Mouse (Mus musculus): ENCODE results near the gene Dph1. TPM values are rescaled to one million over a fixed set of nuclear protein-coding genes. Genes with fewer than 3 reads are reported as not detected.

Dph1 gene
- polyA plus RNA-seq, 1 experiment from 2014 or later, result 19.7 TPM

DNA sequence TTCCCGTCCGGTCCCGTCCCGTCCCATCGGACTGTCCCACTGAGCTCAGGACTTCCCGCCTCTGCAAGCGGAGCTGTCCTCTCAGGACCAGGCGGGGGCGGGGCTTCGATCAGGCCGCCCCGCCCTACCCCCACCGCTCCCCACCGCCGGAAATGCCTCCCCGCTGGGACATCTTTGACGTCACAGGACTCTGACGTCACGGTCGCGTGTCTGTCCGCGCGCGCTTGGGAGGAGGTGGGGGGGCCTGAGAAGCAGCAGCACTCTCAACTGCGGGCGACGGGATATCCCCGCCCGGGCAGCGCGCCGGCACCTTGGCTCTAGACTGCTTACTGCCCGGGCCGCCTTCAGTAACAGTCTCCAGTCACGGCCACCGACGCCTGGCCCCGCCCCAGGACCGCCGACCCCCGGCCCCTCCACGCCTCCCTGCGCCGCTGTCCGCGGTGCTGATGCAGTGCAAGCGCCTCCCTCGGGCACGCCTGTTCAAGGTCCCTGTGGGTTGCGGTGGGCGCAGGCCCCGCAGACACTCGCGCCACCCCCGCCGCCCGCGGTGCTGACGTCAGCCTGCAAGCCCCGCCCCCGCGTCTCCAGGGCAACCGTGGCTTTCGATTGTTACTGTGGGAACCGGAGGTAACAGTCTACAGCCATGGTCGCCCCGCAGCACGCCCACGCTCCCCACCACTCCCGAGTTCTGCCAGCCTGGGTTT, 17.8 kb downstream of the Dph1 start:
- ATAC-seq (replicated peaks; ENCODE audit: extremely low read depth, insufficient read depth, low FRiP score), result peak; percentile 50
- peaks cover 39% of the 10 kb centered on the region for H3K4me1 ChIP-seq (ENCODE audit: control insufficient read depth, insufficient read depth, low read length)
- no peak overlapping the region for H3K9ac ChIP-seq (ENCODE audit: low read length)
- peak overlapping the region; percentile 56 for H3K4me3 ChIP-seq (ENCODE audit: low read length)
- under 1% methylated on average over 71 of the region's 71 CpGs for WGBS
- H3K36me3 ChIP-seq (ENCODE audit: control insufficient read depth, insufficient read depth), result 0 out of 2 replicates have a peak, but pooled peaks cover 4% of the 10 kb centered on the region
- no peaks in the 10 kb centered on the region for H3K9me3 ChIP-seq (replicated peaks; ENCODE audit: control insufficient read depth, low read length)
- H3K4me2 ChIP-seq (ENCODE audit: low read depth, low read length), result peak overlapping the region; percentile 89
- H3K27me3 ChIP-seq (ENCODE audit: control insufficient read depth, insufficient read depth, low read length), result peaks cover 22% of the 10 kb centered on the region
- H3K27ac ChIP-seq (ENCODE audit: low read length), result no peak overlapping the region

DNA sequence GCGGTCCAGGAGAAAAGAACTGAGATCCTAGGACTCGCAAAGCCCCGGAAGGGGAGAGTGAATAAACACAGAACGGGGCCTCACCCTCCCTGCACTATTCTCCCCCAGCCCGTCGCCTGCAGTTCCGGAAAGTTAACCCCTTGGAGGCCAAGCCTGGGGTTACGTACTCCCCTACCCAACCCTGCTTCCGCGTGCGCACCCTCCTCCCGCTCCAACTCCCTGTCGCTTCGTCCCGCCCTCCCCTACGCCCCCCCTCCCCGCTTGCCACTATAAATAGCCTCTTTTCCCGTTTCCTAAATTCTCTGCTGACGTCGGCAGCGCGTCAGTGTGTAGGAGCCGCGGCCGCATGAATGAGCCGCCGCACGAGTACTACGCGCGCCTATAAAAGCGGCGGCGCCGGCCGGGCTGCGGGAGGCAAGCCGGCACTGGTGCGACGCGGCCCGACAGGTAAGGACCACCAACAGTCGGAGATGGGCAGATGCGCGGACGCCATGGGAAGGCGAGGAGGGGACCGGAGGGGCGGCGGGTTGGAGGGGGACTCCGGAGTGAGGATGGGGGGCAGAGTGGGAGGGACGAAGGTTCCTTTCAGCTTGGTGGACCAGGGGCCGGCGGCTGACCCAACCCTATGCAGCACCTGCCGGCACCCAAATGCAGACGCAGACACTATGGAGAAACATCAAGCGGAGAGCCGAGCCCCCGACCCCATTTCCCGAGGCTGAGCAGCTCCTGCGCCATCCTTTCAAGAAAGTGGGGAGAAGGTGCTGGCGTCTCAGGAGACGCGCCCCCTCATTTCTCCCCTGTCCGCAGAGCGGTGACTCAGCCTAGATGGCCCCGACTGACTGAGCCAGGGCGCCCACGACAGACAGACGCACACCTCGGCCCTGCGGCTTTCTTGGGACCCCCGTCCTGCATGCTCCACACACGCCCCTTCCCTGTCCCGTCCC, 18.6 kb downstream of the Dph1 start:
- H3K27ac ChIP-seq (ENCODE audit: low read length), result no peak overlapping the region

DNA sequence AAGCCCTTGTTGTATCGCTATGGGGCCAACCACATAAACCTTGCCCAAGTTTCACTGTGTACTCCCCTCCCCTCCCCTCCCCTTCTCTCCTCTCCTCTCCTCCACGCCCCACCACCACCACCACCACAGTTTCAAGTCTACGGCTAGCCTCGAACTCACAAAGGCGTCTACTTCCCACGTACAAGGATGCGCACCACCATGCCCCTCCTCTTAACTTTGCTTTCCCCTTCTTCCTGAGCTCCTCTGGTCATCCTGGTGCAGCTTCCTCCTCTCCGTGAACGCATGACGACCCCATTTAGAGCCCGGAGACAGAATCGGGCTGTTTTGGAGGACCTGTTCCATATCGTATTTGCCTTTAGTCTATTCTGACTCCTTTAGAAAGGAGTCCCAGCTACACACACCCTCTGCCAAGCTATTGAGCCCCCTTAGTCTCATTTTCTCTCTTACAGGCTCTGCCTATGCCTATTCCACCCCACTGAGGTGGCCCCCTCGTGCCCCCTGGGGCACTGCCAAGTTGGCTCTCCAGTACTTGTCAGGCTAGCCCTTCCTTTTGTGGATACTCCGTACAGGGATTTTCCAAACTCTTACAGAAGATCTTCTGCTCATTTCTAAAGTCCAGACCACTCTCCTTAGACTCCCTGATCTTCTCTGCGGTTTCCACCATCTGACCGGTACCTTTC, 19.7 kb downstream of the Dph1 start:
- H3K9ac ChIP-seq (ENCODE audit: low read length), result no peak overlapping the region
- H3K27me3 ChIP-seq (ENCODE audit: control insufficient read depth, insufficient read depth, low read length), result peaks cover 31% of the 10 kb centered on the region
- H3K4me3 ChIP-seq (ENCODE audit: low read length), result peak overlapping the region; percentile 56; the same call in 1 of the 2 replicates
- no peaks in the 10 kb centered on the region for H3K9me3 ChIP-seq (replicated peaks; ENCODE audit: control insufficient read depth, low read length)
- ATAC-seq (replicated peaks; ENCODE audit: extremely low read depth, insufficient read depth, low FRiP score), result no peak
- H3K4me2 ChIP-seq (ENCODE audit: low read depth, low read length), result no peak overlapping the region
- peaks cover 46% of the 10 kb centered on the region for H3K4me1 ChIP-seq (ENCODE audit: control insufficient read depth, insufficient read depth, low read length)
- 9% methylated on average over 17 of the region's 17 CpGs for WGBS
- H3K27ac ChIP-seq (ENCODE audit: low read length), result no peak overlapping the region
- no peaks in the 10 kb centered on the region for H3K36me3 ChIP-seq (ENCODE audit: control insufficient read depth, insufficient read depth)

More for the DNA sequence above, 18.6 kb downstream of the Dph1 start:
- Histone ChIP-seq H3K36me3 (ENCODE audit: control insufficient read depth, insufficient read depth) (0 out of 2 replicates have a peak, but pooled peaks cover 2% of the 10 kb centered on the region), H3K4me1 (ENCODE audit: control insufficient read depth, insufficient read depth, low read length) (peaks cover 39% of the 10 kb centered on the region), H3K9ac (ENCODE audit: low read length) (no peak overlapping the region; the same call in 1 of the 2 replicates), H3K27me3 (ENCODE audit: control insufficient read depth, insufficient read depth, low read length) (peaks cover 30% of the 10 kb centered on the region), H3K4me2 (ENCODE audit: low read depth, low read length) (peak overlapping the region; percentile 89), H3K4me3 (ENCODE audit: low read length) (peak overlapping the region; percentile 56), H3K9me3 (replicated peaks; ENCODE audit: control insufficient read depth, low read length) (no peaks in the 10 kb centered on the region)
- under 1% methylated on average over 72 of the region's 75 CpGs for WGBS
- ATAC-seq (replicated peaks; ENCODE audit: extremely low read depth, insufficient read depth, low FRiP score), result no peak

DNA sequence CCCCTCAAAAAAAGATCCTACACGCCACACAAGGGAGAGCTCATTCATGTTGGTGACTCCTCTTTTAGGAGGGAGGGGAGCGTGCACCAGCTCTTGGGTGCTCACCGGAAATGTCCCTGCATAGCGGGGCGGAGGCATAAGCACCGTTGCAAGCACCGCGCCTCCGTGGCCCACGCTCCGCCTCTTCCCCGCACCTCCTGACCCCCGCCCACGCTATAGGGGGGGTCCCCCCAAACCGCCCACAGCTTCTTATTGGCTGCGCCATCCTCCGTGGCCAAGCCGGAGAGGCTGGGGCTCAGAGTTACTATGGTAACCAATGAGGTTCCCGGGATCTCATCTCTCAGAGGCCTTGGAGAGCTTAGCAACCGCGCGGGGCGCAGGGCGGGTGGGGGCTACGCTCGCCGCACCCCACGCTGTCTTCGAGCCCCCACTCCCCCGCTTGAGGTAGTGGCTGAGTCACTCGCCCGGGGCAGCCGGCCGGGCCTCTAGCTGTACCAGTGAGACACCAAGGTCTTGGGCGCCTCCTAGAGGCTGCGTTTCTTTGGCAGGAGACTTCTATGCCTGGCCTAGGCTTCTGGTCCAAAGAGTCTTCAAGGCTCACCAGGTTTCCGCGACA, 20.8 kb downstream of the Dph1 start:
- WGBS, result 0% methylated on average over 38 of the region's 38 CpGs
- H3K27ac ChIP-seq (ENCODE audit: low read length), result no peak overlapping the region
- H3K36me3 ChIP-seq (ENCODE audit: control insufficient read depth, insufficient read depth), result no peaks in the 10 kb centered on the region
- H3K27me3 ChIP-seq (ENCODE audit: control insufficient read depth, insufficient read depth, low read length), result peaks cover 35% of the 10 kb centered on the region
- ATAC-seq (replicated peaks; ENCODE audit: extremely low read depth, insufficient read depth, low FRiP score), result peak; percentile 21; the same call in 1 of the 2 replicates
- peaks cover 55% of the 10 kb centered on the region for H3K4me1 ChIP-seq (ENCODE audit: control insufficient read depth, insufficient read depth, low read length)
- peak overlapping the region; percentile 73 for H3K4me3 ChIP-seq (ENCODE audit: low read length)
- peak overlapping the region; percentile 9; the same call in 1 of the 2 replicates for H3K9ac ChIP-seq (ENCODE audit: low read length)
- H3K4me2 ChIP-seq (ENCODE audit: low read depth, low read length), result peak overlapping the region; percentile 95
- no peaks in the 10 kb centered on the region for H3K9me3 ChIP-seq (replicated peaks; ENCODE audit: control insufficient read depth, low read length)

DNA sequence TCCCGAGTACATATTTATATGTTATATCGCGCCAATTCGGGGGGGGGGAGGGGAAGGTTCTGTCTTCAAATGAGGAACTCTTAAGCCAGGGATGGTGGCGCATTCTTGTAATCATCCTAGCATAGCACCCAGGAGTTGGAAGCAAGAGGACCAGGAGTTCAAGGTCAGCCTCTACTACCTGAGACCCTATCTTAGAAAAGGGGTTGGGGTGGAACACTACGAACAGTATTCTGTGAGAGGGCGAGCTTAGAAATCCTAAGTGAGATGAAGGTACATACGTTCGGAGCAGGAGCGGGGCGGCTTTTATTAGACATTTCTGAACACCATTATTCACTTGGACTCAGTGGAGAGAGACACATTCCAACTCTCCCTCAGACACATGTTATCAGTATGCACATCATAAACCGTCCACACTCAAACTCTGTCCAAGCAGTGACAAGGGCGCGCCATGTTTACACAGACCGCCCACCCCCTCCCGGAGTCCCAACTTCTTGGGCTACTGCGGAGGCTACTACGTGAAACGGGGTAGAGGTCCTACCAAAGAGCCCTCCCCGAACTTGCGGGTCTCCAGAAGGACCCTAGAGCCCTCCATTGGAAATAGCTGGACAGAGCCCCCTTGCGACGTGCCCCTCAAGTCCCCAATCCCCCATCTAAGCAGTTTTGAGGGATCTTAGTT, 21.5 kb downstream of the Dph1 start, which contains the start of gene Hic1:
Gene Hic1, minus strand, starts transcription at position 115 of the 676 bp plus-strand sequence.
- Histone ChIP-seq H3K27me3 (ENCODE audit: control insufficient read depth, insufficient read depth, low read length) (peaks cover 39% of the 10 kb centered on the region), H3K9me3 (replicated peaks; ENCODE audit: control insufficient read depth, low read length) (no peaks in the 10 kb centered on the region), H3K36me3 (ENCODE audit: control insufficient read depth, insufficient read depth) (no peaks in the 10 kb centered on the region), H3K4me1 (ENCODE audit: control insufficient read depth, insufficient read depth, low read length) (peaks cover 55% of the 10 kb centered on the region), H3K9ac (ENCODE audit: low read length) (peak within 1 kb of the TSS; percentile 74), H3K4me3 (ENCODE audit: low read length) (peak within 1 kb of the TSS; percentile 73), H3K27ac (ENCODE audit: low read length) (peak within 1 kb of the TSS; percentile 86), H3K4me2 (ENCODE audit: low read depth, low read length) (peak within 1 kb of the TSS; percentile 95)
- 5% methylated on average over 23 of the region's 23 CpGs for WGBS
- no peak for ATAC-seq (replicated peaks; ENCODE audit: extremely low read depth, insufficient read depth, low FRiP score)

DNA sequence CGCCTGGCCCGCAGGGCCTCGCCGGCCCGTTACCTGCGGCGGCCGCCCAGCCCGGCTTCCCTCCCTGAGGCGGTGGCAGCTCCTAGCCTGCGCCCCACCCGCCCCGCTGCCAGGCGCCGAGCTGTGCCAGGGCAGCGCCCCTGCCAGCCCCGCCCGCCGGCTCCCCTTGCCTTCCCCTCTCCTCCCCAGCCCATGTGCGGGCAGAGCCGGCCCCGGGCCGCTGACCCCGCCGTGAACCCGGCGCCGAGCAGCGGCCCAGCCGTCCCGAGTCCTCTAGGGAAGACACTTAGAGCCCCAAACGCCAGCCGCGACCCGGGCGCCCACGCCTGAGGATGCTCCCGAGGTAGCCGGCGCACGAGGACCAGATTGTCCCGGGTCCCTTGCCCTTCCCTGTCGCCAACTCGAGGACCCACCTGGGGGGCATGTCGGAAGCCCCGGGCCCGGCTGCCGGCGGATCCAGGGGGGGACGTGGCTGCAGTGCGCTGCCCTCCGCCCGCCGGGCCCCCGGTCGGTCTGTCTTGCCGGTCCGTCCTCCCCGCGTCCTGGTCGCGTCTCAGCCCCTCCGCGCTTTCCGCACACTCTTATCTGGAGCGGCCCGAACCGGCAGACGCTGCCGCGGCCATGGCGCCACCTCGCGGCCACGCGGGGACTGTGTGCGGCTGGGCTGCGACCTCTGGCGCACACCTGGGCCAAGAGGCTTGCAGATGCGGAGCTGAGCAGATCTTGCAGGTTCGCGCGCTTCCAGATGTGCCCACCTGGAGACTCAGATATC, 22.3 kb downstream of the Dph1 start:
- H3K27ac ChIP-seq (ENCODE audit: low read length), result peak overlapping the region; percentile 86
- peak overlapping the region; percentile 74 for H3K9ac ChIP-seq (ENCODE audit: low read length)
- no peaks in the 10 kb centered on the region for H3K36me3 ChIP-seq (ENCODE audit: control insufficient read depth, insufficient read depth)
- under 1% methylated on average over 78 of the region's 83 CpGs for WGBS
- peaks cover 50% of the 10 kb centered on the region for H3K4me1 ChIP-seq (ENCODE audit: control insufficient read depth, insufficient read depth, low read length)
- no peaks in the 10 kb centered on the region for H3K9me3 ChIP-seq (replicated peaks; ENCODE audit: control insufficient read depth, low read length)
- peak overlapping the region; percentile 95 for H3K4me2 ChIP-seq (ENCODE audit: low read depth, low read length)
- ATAC-seq (replicated peaks; ENCODE audit: extremely low read depth, insufficient read depth, low FRiP score), result peak; percentile 50
- peak overlapping the region; percentile 73 for H3K4me3 ChIP-seq (ENCODE audit: low read length)
- peaks cover 39% of the 10 kb centered on the region for H3K27me3 ChIP-seq (ENCODE audit: control insufficient read depth, insufficient read depth, low read length)

DNA sequence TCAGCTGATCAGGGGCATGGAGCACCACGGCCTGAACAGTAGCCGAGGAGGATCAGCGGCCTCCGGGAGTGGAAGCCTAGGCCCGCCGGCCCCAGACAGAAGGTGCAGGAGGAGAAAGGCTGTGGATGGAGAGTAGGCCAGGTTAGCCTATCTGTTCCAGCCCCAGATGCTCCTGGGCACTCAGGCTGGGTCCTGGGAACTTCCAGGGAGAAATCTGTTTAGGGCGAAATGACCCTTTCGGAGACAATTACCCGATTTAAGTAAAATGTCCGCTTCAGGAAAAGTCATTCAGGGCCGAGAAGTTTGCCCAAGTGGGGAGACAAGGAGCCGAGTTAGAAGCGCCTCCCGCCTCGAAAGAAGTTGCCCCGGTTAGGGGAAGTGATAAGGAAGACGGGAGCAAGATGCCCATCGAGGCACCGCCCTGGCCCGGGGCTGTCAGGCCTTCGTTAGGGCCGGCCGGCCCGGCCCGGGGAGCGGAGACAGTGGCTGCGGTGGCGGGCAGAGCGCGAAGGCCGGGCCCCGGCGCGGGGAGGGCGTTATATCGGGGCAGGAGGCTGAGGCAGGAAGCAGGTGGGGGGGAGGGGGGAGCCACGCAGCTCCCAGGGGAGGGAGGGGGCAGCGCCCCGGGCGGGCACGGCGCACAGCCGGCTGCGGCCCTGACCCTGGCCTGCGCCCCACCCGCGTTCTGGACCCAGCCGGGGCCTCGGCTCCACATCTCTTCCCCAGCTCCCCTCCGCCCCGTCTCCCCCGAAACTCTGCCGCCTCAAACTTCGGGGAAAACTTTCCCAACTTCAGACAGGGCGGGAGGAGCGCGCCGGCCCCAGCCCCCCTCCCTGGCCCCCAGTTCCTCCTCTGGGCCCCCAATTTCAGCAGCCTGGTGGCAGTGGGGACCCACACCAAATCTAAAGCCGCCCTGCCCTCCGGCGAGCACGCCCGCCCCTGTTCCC, 23.1 kb downstream of the Dph1 start:
- 0 out of 2 replicates have a peak, but pooled peaks have one; percentile 3 for ATAC-seq (replicated peaks; ENCODE audit: extremely low read depth, insufficient read depth, low FRiP score)
- Histone ChIP-seq H3K9me3 (replicated peaks; ENCODE audit: control insufficient read depth, low read length) (no peaks in the 10 kb centered on the region), H3K36me3 (ENCODE audit: control insufficient read depth, insufficient read depth) (peaks cover 8% of the 10 kb centered on the region; the same call in 1 of the 2 replicates), H3K27ac (ENCODE audit: low read length) (peak overlapping the region; percentile 86), H3K4me1 (ENCODE audit: control insufficient read depth, insufficient read depth, low read length) (peaks cover 51% of the 10 kb centered on the region), H3K4me3 (ENCODE audit: low read length) (peak overlapping the region; percentile 73), H3K4me2 (ENCODE audit: low read depth, low read length) (peak overlapping the region; percentile 95), H3K9ac (ENCODE audit: low read length) (peak overlapping the region; percentile 74), H3K27me3 (ENCODE audit: control insufficient read depth, insufficient read depth, low read length) (peaks cover 37% of the 10 kb centered on the region)
- WGBS, result 6% methylated on average over 55 of the region's 63 CpGs
